Mouse (Mus musculus): ENCODE measurements at regions not wholly inside any gene's neighbourhood (a gene's known extent, or its start where the extent isn't known, plus 50 kb on each side); places are given as distances from the start of the nearest gene placed in this dataset.

GRCm38 (mm10) chrX:142507475-142507874, 117.1 kb upstream of the Acsl4 start:
- TF ChIP-seq EP300 (IDR thresholded peaks at IDR 0.05): no peak
- TF ChIP-seq CTCF (IDR thresholded peaks at IDR 0.05): no peak
